Mouse (Mus musculus): ENCODE results near the gene Scarb1.

The Scarb1 gene

DNA sequence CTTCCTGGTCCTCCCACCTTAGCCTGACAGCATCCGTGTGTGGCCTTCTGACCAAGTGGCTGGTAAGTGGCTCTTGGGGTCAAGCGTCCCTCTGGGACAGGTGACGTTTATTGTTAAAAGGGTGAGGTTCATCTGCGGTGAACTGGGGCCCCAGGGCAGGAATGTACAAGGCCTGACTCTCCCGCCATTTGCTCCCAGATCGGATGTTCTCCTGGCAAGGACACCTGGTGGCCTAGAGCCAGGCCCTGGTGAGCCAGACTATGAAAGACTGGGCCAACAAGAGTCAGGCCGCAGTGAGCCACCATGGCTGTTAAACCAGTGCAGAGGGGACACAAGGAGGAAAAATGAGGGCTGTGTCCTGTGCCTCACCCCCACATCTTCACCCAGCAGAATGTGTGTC lies 98.8 kb downstream of the Scarb1 start:
- in situ Hi-C loops (cut with MboI, MseI): no loop called here

DNA sequence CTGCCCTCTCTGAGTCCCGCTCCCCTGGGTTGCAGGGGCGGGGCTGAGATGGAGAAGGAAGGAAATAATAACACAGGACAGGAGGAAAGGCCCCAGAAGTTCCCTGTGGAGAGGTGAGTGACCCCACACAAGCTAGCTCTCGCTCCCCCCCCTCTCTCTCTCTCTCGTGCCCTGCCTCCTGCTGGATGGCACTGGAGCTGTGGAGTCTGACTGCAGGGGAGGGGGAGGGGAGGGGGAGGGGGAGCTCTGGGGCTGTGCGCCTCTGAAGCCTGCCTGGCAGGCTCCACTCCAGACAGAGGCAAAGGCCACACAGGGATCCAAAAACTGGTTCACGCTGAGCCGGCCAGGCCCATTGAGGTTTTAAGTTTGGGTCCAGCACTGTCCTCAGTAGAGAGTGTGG lies 99.3 kb downstream of the Scarb1 start:
- in situ Hi-C loops (cut with MboI, MseI): no loop called here

DNA sequence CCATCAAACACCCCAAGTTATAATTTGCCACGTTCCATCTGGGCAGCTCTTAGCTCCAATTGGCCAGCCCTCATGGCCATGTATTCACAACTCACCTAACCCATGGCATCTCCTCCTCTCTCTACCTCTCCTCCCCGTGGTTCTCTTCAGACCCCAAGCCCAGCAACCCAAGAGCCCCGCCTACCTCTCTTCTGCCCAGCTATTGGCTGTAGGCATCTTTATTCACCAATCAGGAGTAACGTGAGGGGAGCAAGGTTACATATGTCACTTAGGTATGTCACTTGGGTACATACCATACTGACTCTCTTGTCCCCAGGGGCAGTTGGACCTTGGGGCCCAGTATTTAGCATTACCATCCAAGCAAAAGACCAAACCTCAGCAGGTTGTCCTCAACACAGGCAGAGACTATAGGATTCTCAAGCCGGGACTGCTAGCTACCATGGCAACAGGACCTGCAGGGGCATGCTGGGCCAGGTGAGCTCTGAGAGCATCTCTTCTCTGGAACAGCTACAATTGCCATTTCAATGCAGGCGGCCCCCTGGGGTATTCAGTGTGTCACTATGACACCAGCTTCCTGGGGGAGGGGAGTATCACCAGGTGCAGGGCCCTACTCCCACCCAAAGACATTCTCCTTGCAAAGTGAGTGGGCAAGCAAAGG lies 100.6 kb downstream of the Scarb1 start:
- in situ Hi-C loops (cut with MboI, MseI): no loop called here

DNA sequence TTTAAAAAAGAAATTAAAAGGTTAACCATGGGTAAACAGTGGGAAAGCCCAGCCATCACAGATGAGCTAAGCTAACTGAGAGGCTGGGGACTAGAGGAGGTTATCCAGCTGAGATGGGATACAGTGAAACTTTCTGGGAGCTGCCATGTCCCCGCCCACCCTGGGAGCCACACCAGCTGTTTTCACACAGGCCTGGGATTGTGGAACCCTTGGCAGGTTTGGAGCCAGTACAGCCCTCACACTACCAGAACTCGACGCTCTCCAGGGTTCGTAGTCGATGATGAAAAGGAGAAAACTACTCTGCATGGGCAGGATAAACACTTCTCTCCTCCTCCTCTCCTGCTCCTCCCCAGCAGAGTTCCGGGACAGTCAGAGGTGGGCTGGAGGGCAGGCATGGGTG lies 105.0 kb downstream of the Scarb1 start:
- in situ Hi-C loops (cut with MboI, MseI): no loop called here

DNA sequence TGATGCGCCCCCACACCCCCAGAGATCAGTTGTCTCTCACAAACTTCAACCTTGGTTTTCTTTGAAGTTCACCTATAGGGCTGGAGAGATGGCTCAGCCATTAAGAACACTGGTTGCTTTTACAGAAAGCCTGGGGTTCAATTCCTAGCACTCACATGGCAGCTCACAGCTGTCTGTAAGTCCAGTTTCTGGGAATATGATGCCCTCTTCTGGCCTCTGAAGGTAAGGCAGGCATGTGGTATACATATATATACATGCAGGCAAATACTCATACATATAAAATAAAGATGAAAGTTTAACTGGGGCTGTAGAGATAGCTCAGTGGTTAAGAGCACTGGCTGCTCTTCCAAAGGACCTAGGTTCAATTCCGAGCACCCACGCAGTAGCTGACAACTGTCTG lies 105.5 kb downstream of the Scarb1 start:
- in situ Hi-C loops (cut with MboI, MseI): no loop called here

DNA sequence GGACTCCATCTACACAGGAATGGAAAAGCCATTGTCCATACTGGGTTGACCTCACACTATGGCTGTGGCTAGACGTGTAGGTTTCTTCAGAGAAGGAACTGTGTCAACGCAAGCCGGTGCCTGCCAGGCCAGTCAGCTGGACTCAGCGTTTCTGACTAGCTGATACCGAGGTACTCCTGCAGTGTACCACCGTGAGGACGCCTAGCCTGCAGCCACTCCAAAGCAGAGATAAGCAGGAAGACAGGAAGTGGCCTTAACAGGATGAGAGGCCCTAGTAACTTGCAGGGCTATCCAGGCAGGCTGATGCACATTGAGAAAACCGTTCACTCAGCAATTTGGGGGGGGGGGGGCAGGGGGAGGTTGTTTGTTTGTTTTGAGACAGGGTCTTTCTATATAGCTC lies 106.5 kb downstream of the Scarb1 start:
- in situ Hi-C loops (cut with MboI, MseI): no loop called here

DNA sequence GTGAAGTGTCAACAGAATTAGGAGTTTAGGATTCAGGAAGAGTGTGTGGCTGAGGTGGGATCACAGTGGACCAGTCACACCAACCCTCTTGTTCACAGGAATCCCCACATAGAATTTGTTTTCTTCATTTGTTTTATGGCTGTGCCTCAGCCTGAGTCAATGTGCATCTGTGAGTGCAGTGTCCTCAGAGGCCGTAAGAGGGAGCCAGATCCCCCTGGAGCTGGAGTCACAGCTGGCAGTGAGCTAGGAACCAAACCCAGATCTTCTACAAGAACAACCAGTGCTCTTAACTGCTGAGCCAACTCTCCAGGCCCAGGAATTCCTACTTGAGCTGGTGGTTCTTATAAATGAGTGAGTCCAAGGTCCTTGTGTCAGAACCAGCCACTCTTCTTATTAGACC lies 107.4 kb downstream of the Scarb1 start:
- in situ Hi-C loops (cut with MboI, MseI): no loop called here

DNA sequence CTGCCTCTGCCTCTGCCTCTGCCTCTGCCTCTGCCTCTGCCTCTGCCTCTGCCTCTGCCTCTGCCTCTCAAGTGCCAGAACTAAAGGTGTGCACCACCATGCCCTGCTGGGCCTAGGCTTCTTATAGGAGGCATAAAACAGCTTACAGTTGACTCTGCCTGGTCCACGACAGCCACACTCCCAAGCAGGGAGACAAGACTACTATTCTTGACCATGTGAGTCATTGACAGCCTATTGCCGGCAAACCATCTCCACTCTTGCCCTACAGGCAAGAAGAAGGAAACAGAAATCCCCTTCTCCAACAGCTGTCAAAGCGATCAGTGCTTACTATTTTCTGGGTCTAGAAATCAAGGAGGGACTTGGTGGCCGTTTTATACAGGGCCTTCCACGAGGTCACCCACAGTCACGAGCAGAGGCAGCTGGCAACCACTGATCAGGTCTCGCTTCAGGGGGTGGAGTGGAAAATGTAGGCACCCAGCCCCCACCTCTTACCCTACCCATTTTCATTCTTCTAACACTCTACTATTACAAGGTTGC lies 108.4 kb downstream of the Scarb1 start:
- in situ Hi-C loops (cut with MboI, MseI): no loop called here

DNA sequence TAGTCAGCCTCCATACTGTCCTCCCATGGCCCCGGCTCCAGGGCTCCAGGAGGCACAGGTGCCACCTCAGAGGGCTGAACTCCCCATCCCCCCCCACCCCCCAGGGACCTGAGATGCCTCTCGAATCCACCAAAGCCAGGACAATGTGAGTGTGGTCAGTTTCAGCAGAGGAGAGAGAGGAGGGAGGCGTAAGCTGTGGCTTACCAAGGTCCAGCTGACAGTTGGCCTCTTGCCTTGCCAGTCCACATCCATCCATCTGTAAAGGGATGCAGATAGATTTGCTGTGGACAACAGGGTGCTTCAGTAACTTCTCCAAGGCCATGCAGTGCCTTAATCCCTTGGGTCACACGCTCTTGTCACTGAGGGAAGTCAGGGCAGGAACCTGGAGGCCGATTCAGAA lies 110.4 kb downstream of the Scarb1 start:
- in situ Hi-C loops (cut with MboI, MseI): no loop called here

DNA sequence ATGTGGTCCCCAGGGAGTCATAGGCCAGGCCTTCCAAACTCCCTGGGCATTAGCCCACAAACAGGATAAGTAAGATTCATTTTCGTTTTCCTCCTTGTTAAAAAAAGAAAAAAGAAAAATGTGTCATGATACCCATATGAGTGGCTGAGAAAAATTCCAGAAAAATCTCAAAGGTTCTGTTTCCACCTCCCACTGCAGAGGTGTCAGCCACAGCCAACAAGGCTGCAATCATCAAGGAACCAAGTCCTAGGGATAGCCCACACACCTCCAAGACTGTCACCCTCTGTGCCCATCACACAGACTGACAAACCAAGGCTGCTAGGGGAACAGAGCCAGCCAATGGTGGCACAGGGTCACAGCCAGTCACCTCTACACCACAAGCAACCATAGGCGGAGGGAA lies 111.8 kb downstream of the Scarb1 start:
- in situ Hi-C loops (cut with MboI, MseI): no loop called here

DNA sequence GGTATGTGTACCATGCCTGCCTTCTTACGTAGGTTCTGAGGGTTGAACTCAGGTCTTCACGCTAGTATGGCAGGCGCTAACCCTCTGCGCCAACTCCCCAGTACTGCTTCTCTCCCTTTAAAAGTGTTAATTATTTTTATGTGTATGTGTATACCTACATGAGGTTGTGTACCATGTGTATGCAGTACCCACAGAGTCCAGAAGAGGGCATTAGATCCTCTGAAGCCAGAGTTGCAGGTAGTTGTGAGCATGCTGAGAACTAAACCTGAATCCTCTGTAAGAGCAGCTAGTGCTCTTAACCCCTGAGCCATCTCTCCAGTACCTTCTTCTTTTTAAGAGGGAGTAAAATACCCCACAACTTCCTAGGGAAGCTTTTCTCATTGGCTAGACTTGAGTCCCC lies 113.2 kb downstream of the Scarb1 start:
- in situ Hi-C loops (cut with MboI, MseI): no loop called here

Measured in T-helper 2 cell (primary cell).